Mouse (Mus musculus) macrophage (primary cell): ENCODE data around the gene Dennd2c. TPM values are rescaled to one million over a fixed set of nuclear protein-coding genes. Genes with fewer than 3 reads are reported as not detected.

Experiments used
- H3K27ac ChIP-seq: fragments of 350-480 bp; formaldehyde crosslinking; 2 replicates; pipeline ENCODE4 v1.9.0; 2021
- H3K36me3 ChIP-seq: fragments of 350-480 bp; formaldehyde crosslinking; 2 replicates; pipeline ENCODE4 v1.9.0; 2021; ENCODE audit errors: inconsistent target
- H3K4me3 ChIP-seq: fragments of 350-480 bp; formaldehyde crosslinking; 2 replicates; pipeline ENCODE4 v1.9.0; 2021; ENCODE audit errors: inconsistent target
- H3K79me2 ChIP-seq: fragments of 350-480 bp; formaldehyde crosslinking; 2 replicates; pipeline ENCODE4 v1.9.0; 2021; ENCODE audit errors: inconsistent target
- WGBS: methylation state at CpG from one replicate; pipeline ENCODE4 v1.1.7; 2026; ENCODE audit warnings: inconsistent platforms; ENCODE audit not compliant: missing documents; 5-methylcytosine and 5-hydroxymethylcytosine counted together
- polyA plus RNA-seq: library from polyadenylated mRNA; stranded (reverse); fragments of 250-400 nt; gene quantifications from 3 replicates; pipeline ENCODE4 v1.2.4, GENCODE M21; 2018; ENCODE audit warnings: inconsistent platforms

The Dennd2c gene
- polyA plus RNA-seq, 1 experiment from 2014 or later = 0.87 TPM

DNA sequence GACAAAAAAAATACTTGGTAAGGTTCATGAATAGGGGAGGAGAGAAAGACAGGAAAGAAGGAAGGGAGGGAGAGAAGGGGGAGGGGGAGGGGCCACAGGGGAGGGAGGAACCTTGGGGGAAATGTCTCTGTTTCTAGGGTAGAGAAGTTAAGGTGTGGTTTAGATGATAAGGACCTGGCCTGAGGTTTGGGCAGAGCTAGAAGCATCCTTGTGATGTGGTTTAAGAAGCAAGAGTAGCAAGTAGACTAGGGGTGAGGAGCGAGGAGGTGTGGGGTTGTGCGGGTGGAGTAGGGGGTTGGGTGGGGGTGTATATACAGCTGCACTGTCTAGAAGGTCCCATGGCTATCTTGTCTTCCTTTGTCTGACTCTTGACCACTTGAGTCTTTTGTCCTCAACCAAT lies 10.7 kb upstream of the Dennd2c start:
- no peak overlapping the region for H3K4me3 ChIP-seq
- no peaks in the 10 kb centered on the region for H3K79me2 ChIP-seq
- H3K27ac ChIP-seq = no peak overlapping the region
- H3K36me3 ChIP-seq = no peaks in the 10 kb centered on the region
- WGBS = 100% methylated on average over 2 of the region's 2 CpGs

DNA sequence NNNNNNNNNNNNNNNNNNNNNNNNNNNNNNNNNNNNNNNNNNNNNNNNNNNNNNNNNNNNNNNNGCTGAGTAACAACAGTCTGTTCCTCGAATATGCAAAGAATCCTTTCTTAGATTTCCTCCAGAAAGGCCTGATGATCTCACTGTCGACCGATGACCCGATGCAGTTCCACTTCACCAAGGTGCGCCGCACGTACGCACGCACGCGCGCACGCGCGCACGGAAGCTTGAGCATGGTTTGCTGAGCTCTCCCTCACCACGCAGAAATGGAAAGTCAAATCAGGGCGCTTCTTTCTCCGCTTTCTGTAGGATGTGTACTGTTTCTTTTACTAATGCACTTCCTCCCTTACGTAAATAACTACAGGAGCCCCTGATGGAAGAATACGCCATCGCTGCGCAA lies 3.7 kb upstream of the Dennd2c start:
- no peak overlapping the region for H3K27ac ChIP-seq
- no peaks in the 10 kb centered on the region for H3K36me3 ChIP-seq
- 74% methylated on average over 23 of the region's 23 CpGs for WGBS
- H3K4me3 ChIP-seq = no peak overlapping the region
- H3K79me2 ChIP-seq = 0 out of 2 replicates have a peak, but pooled peaks cover under 1% of the 10 kb centered on the region

DNA sequence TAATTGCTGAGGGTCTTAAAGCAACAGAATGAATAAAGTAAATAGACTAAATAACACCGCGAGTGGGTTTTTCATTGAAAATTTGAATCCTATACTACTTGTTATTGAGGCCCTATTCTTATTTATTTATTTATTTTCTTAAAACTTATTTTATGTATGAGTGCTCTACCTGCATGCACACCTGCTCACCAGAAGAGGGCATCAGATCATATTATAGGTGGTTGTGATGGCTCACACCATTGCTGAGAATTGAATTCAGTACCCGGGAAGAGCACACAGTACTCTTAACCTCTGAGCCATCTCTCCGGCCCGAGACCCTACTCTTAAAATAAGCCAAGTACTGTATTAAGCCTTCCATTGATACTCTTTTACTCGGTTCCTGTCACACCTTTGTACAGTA lies 2.7 kb upstream of the Dennd2c start:
- 79% methylated on average over 6 of the region's 6 CpGs for WGBS
- no peaks in the 10 kb centered on the region for H3K36me3 ChIP-seq
- no peak overlapping the region for H3K27ac ChIP-seq
- no peak overlapping the region for H3K4me3 ChIP-seq
- peaks cover 10% of the 10 kb centered on the region for H3K79me2 ChIP-seq

DNA sequence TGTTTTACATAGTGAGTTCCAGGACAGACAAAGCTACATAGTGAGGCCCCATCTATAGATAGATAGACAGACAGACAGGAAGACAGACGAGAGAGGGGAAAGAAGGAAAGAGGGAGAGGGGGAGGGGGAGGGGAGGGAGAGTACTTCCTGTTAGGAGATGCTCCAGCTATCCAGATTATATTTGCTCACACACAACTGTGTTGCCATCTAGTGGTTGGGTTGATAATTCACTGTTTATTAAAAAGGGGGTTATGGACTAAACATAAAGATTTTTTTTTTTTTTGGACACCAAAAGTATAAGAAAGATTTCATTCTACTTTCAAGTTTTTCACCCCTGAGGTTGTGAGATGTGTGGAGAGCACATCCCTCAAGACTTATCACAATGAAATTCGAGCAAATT lies 1.7 kb upstream of the Dennd2c start:
- 52% methylated on average over 2 of the region's 2 CpGs for whole genome bisulfite sequencing

DNA sequence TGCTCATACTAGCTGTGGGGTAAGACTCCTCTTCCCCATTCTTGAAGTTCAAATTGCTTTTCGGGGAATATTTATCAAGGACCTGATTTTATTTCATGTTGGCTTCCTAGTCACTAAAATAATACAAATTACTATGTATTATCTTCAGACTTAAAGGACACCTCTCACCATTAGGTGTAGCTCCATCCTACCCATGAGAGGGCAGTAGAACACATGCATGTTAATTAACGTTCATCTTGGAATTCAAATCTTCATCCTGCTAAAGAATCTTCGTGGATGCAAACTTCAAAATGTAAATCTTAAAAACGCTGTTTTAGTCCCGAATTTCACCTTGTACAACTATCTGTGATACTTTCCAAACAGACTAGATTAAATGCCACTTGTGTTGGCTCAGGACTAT lies 1.2 kb upstream of the Dennd2c start:
- Histone ChIP-seq H3K79me2 (peaks cover 23% of the 10 kb centered on the region), H3K4me3 (no peak overlapping the region), H3K36me3 (no peaks in the 10 kb centered on the region), H3K27ac (no peak overlapping the region)
- WGBS = 36% methylated on average over 5 of the region's 5 CpGs

More for the DNA sequence above, 1.7 kb upstream of the Dennd2c start:
- H3K79me2 ChIP-seq = peaks cover 19% of the 10 kb centered on the region
- H3K27ac ChIP-seq = no peak overlapping the region
- no peak overlapping the region for H3K4me3 ChIP-seq
- H3K36me3 ChIP-seq = no peaks in the 10 kb centered on the region

DNA sequence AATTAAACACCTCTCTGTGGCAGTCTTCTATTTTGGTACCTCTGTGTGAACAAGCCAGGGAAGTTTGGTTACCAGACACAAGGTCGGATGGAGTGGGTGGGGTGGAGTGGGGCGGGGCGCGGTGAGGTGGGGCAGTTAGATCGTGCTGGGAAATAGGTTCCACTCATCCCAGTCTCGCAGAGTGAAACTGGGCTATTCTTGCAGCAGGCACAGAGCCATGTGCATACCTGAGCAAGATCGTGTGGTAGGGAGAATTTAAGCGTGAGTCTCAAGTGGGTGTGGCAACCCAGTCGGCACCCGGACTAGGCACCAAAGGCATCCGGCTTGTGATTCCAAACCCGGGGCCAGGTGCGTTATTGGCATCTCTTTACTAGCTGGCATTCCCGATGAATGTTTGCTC lies 495 bp upstream of the Dennd2c start:
- WGBS = under 1% methylated on average over 14 of the region's 14 CpGs
- Histone ChIP-seq H3K36me3 (no peaks in the 10 kb centered on the region), H3K4me3 (peak overlapping the region; percentile 58), H3K79me2 (peaks cover 23% of the 10 kb centered on the region), H3K27ac (no peak overlapping the region)

DNA sequence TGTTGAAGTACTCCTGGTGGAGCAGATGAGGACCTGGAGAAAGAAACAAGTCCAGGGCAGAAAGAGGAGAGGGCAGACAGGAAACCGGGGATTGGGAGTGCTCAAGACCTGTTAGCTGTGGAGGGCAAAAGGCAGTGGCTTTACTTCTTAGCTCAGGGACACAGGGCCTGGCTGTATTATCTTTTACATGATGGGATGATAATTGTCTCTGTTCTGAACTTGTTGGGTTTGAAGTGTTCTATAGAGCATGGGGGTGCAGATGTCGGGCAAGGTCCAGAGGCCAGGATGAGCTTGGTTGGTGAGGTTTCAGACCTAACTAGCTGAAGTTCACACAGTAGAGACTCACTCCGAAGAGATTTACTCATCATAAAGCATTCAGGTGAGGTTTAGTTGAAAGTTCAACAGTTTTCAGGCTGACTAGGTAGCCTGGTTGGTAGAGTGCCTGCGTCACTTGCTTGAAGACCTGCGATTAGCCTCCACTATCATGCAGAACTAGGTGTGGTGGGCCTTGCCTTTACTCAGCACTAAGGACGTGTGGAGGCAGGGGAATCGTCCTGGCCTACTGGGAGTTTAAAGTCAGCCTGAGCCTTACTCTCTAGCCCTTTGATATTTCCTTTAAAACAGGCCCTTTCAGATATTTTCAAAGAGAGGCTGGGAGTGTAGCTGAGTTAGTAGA lies 5.3 kb downstream of the Dennd2c start:
- Histone ChIP-seq H3K4me3 (no peak overlapping the region), H3K27ac (no peak overlapping the region)
- WGBS = 89% methylated on average over 7 of the region's 7 CpGs

DNA sequence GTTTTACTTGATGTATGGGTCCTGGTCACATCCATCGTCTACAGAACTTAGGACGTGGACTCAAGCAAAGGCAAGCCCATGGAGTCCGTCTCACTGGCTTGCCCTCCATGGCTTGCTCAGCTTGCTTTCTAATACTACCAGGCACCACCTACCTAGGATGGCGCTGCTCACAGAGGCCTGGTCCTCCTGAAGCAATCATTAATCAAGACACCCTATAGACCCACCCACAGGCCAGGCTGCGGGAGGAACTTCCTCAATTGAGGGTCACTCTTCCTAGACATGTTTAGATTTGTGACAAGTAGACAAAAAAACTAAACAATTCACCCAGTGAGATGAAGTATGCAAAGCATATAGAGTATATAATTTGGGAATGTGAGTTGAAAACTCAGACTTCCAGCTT lies 9.8 kb downstream of the Dennd2c start:
- no peak overlapping the region for H3K4me3 ChIP-seq
- WGBS = 58% methylated on average over 5 of the region's 5 CpGs

More for the DNA sequence above, 5.3 kb downstream of the Dennd2c start:
- Histone ChIP-seq H3K79me2 (peaks cover 44% of the 10 kb centered on the region), H3K36me3 (no peaks in the 10 kb centered on the region)

DNA sequence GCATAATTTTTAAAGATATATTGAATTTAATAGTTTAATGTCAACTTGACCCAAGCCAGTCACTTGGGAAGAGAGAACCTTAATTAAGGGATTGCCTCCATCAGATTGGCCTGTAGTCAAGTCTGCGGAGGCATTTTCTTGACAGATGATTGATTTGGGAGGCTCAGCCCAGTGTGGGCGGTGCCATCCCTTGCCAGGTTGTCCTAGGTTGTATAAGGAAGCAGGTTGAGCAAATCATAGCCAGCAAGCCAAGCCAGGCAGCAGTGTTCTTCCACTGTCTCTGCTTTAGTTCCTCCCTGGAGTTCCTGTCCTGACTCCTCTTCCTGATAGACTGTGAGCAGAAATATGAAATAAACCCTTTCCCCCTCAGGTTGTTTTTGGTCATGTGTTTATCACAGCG lies 21.2 kb downstream of the Dennd2c start:
- Histone ChIP-seq H3K36me3 (no peaks in the 10 kb centered on the region), H3K4me3 (no peak overlapping the region), H3K27ac (no peak overlapping the region), H3K79me2 (peaks cover 7% of the 10 kb centered on the region; the same call in 1 of the 2 replicates)
- 88% methylated on average over 3 of the region's 3 CpGs for WGBS

More for the DNA sequence above, 9.8 kb downstream of the Dennd2c start:
- no peak overlapping the region for H3K27ac ChIP-seq
- peaks cover 21% of the 10 kb centered on the region for H3K79me2 ChIP-seq
- no peaks in the 10 kb centered on the region for H3K36me3 ChIP-seq

DNA sequence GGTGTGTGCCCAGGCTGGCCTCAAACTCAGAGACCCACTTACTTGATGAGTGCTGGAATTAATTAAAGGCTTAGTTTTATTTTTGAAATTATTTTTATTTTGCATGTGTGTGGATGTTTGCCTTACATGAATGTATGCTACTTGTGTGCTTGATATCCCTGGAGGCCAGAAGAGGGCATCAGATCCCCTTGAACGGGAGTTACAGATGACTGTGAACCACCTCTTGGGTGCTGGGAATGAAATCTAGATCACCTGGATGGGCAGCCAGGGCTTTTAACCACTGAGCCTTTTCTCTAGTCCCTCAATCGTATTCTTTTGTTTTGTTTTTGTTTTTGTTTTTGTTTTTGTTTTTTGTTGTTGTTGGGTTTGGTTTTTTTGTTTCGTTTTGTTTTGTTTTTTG lies 23.7 kb downstream of the Dennd2c start:
- 100% methylated on average over 3 of the region's 3 CpGs for WGBS
- H3K36me3 ChIP-seq = no peaks in the 10 kb centered on the region

DNA sequence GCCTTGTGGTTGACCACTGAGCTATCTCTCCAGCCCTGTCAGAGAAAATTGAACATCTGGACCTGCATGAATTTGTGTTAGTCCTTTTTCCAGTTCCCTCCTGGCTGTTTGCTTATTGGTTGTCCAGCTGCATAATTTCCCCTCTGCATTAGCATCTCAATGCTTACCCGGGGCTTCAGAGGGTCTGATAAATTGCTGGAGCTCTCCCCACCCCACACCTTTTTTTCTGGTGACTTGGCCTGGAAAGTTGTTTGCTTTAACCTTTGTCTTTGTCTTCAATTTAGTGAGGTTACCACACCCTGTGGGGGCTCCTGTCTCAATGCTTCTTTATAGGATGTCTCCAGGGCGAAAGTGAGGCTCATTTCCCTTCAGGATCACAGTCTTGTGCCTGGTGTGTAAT lies 24.8 kb downstream of the Dennd2c start:
- Histone ChIP-seq H3K4me3 (no peak overlapping the region), H3K79me2 (peaks cover 7% of the 10 kb centered on the region; the same call in 1 of the 2 replicates), H3K36me3 (no peaks in the 10 kb centered on the region), H3K27ac (no peak overlapping the region)
- WGBS = 91% methylated on average over 2 of the region's 2 CpGs

More for the DNA sequence above, 23.7 kb downstream of the Dennd2c start:
- Histone ChIP-seq H3K4me3 (no peak overlapping the region), H3K27ac (no peak overlapping the region), H3K79me2 (no peaks in the 10 kb centered on the region; the same call in 1 of the 2 replicates)

DNA sequence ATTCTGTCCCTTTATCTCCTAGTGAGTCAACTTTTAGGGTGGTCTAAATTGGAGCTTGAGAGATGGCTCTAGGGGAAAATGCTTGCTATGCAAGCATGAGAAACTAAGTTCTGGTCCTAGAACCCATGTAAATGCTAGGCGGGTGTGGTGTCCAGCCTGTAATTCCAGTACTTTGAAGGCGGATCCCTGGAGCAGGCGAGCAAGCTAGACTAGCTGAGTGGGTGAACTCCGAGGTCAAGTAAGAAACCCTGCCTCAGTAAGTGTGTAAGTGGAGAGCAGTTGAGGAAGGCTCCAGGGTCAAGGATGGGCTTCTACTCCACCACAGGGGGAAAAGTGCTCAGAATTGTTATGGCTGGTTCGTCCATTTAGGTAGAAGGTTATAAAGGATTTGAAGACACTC lies 25.3 kb downstream of the Dennd2c start:
- Histone ChIP-seq H3K27ac (no peak overlapping the region), H3K36me3 (no peaks in the 10 kb centered on the region), H3K79me2 (peaks cover 7% of the 10 kb centered on the region; the same call in 1 of the 2 replicates), H3K4me3 (no peak overlapping the region)
- 96% methylated on average over 5 of the region's 5 CpGs for WGBS

DNA sequence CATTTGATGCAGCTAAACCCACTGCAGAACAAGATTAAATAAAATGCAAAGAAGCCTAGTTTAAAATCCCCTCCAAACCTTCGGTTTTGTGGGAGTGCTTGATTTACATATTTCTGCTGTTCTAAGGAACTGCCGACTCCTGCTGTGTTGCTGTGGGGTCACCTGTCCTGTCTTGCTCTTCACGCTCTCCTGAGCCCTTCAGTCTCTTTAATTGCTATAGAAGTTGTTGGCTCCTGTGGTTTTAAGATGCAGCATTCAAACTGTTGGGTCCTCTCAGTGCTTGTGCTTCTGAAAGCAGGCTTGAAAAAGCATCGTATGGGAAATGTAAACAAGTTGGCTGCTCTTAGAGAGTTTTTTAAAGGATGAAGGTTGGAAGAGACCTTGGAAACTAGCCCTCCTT lies 25.8 kb downstream of the Dennd2c start:
- Histone ChIP-seq H3K27ac (no peak overlapping the region), H3K79me2 (peaks cover 7% of the 10 kb centered on the region; the same call in 1 of the 2 replicates), H3K36me3 (no peaks in the 10 kb centered on the region), H3K4me3 (no peak overlapping the region)
- 69% methylated on average over 4 of the region's 4 CpGs for WGBS

DNA sequence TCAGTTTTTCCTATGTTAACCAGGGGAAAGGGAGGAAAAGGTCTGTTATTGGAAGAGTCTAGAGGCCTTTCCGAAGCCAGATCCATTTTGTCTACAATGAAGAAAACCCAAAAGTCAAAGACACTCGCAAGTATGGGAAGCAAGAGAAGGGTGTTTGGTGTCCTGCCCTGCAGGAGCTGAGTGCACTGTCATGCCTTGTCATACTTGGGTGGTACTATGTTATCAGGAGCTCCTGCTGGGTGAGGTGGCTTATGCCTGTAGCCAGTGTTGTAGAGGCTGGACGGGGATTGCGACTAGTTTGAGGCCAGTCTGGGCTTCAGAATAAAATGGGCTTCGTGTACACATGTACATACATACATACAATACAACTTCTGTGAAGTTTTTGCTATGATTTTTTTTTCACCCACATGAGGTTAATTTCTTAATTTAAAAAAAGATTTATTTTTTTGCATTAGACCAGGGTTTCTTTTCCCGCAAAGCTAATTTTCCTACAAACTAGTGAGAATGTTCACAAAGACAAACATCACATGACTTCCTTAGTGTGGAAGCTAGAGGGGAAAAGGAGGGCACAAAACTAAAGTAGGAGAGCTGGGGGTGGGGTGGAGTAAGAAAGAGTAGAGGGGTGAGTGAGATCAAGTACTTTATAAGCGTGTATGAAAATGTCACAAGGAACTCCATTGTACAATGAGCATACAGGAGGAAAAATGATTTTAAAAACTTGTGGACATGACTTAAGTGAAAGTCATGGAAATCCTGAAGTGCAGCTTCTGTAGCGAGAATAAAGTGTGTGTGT lies 27.2 kb downstream of the Dennd2c start:
- WGBS = 48% methylated on average over 8 of the region's 8 CpGs
- peaks cover 7% of the 10 kb centered on the region; the same call in 1 of the 2 replicates for H3K79me2 ChIP-seq
- H3K4me3 ChIP-seq = no peak overlapping the region
- H3K36me3 ChIP-seq = no peaks in the 10 kb centered on the region
- peak overlapping the region; percentile 73 for H3K27ac ChIP-seq

DNA sequence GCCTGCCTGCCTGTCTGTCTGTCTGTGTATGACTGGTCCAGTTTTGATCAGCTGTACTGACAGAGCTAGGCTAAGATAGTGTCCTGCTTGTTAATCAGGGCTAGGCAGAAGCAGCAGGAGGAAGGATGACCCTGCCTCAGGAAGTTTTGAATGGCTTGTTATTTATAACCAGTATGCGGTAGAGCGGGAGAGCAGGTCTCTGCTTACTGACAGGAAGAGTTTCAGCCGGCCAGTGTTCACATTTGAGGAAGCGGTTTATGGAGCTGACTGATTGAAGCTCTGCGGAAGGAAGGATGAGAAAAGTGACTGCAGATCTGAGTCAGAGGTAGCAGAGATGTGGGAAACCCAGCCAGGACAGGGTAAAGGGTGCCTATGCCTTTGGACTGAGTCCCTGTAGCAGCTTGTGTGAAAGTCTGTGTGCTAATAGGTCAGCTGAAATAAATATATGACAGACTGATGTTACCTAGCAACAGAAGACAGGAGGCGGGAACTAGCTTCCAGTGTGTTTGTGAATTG lies 27.9 kb downstream of the Dennd2c start:
- H3K4me3 ChIP-seq = no peak overlapping the region
- H3K27ac ChIP-seq = peak overlapping the region; percentile 73
- peaks cover 7% of the 10 kb centered on the region; the same call in 1 of the 2 replicates for H3K79me2 ChIP-seq
- no peaks in the 10 kb centered on the region for H3K36me3 ChIP-seq
- WGBS = 3% methylated on average over 6 of the region's 6 CpGs
